Mouse (Mus musculus) gonadal fat pad, adult 2 months (tissue): Measurements from ENCODE around the gene Stard10. TPM values are rescaled to one million over a fixed set of nuclear protein-coding genes. Genes with fewer than 3 reads are reported as not detected.

Experiments used
- polyA plus RNA-seq: library from polyadenylated mRNA; depleted of rRNA; stranded (reverse); fragments of >200 nt; gene quantifications from 2 replicates; pipeline ENCODE4 v1.2.3, GENCODE M21; 2012; rRNA removed

The Stard10 gene
- polyA plus RNA-seq, 1 experiment = 185 TPM

Other genes starting within 250 kb of the Stard10 start
- 4.5 and 4.6 TPM in 2 replicates for gene Fchsd2, start 224.2 kb upstream of the Stard10 start, polyA plus RNA-seq
- gene Atg16l2, start 14.8 kb upstream of the Stard10 start, polyA plus RNA-seq = 9.8 and 12.5 TPM in 2 replicates
- 90.0 and 90.6 TPM in 2 replicates for gene Arap1, start 31.0 kb downstream of the Stard10 start, polyA plus RNA-seq
- gene Gm45837, start 93.8 kb downstream of the Stard10 start, polyA plus RNA-seq = not detected in 2 replicates
- 33.9 and 34.6 TPM in 2 replicates for gene Pde2a, start 104.6 kb downstream of the Stard10 start, polyA plus RNA-seq